Mouse (Mus musculus) intestine, embryonic 15.5 days (tissue): ENCODE measurements around the gene Chst15. TPM values are rescaled to one million over a fixed set of nuclear protein-coding genes. Genes with fewer than 3 reads are reported as not detected.

Source experiments
- ATAC-seq: fragments of 200-750 bp; cut with Nextera tagmentation; 2 replicates; pipeline ENCODE4 v1.8.0; 2017; ENCODE audit warnings: moderate TSS enrichment, moderate library complexity
- H3K27ac ChIP-seq: fragments of 300-500 bp; sonication (generic); 2 replicates; pipeline ENCODE4 v1.5.1; 2015; ENCODE audit warnings: mild to moderate bottlenecking, inconsistent platforms
- H3K27me3 ChIP-seq: fragments of 300-500 bp; sonication (generic); replicated peaks from 2 replicates; pipeline ENCODE4 v1.6.1; 2015; ENCODE audit warnings: inconsistent platforms
- H3K36me3 ChIP-seq: fragments of 300-500 bp; sonication (generic); 2 replicates; pipeline ENCODE4 v1.6.1; 2015; ENCODE audit warnings: inconsistent platforms
- H3K4me1 ChIP-seq: fragments of 300-500 bp; sonication (generic); replicated peaks from 2 replicates; pipeline ENCODE4 v1.6.1; 2015; ENCODE audit warnings: inconsistent platforms
- H3K4me2 ChIP-seq: fragments of 300-500 bp; sonication (generic); replicated peaks from 2 replicates; pipeline ENCODE4 v1.6.1; 2015; ENCODE audit warnings: mild to moderate bottlenecking, inconsistent platforms
- H3K4me3 ChIP-seq: fragments of 300-500 bp; sonication (generic); replicated peaks from 2 replicates; pipeline ENCODE4 v1.5.1; 2015; ENCODE audit warnings: inconsistent platforms
- H3K9ac ChIP-seq: fragments of 300-500 bp; sonication (generic); 2 replicates; pipeline ENCODE4 v1.6.1; 2015; ENCODE audit warnings: inconsistent platforms
- H3K9me3 ChIP-seq: fragments of 300-500 bp; sonication (generic); 2 replicates; pipeline ENCODE4 v1.6.1; 2016; ENCODE audit warnings: inconsistent platforms
- WGBS: fragments of 180-500 bp; shearing (Covaris S2); methylation state at CpG from one replicate; pipeline ENCODE4 v1.1.7; 2015; 5-methylcytosine and 5-hydroxymethylcytosine counted together
- polyA plus RNA-seq: library from polyadenylated mRNA; unstranded; fragments of >200 nt; fragmentation: Nextera tagmentation; extraction: Ambion mirVana; gene quantifications from 2 replicates; pipeline ENCODE4 v1.2.1, GENCODE M21; 2015

The Chst15 gene
- polyA plus RNA-seq, 1 experiment from 2014 or later, result 23.1 TPM

GRCm38 (mm10) chr7:132227075-132227640 is 89.9 kb downstream of the Chst15 start:
- H3K4me1 ChIP-seq, result no peaks in the 10 kb centered on the region; the same call in 1 of the 2 replicates
- peak; percentile 24; the same call in 1 of the 2 replicates for ATAC-seq
- 78% methylated on average over 8 of the region's 8 CpGs for WGBS
- H3K27me3 ChIP-seq, result no peaks in the 10 kb centered on the region
- H3K4me3 ChIP-seq, result no peak overlapping the region
- H3K4me2 ChIP-seq, result no peak overlapping the region
- H3K36me3 ChIP-seq, result no peaks in the 10 kb centered on the region
- no peak overlapping the region for H3K9ac ChIP-seq
- peak overlapping the region; percentile 19; the same call in 1 of the 2 replicates for H3K27ac ChIP-seq
- H3K9me3 ChIP-seq, result no peaks in the 10 kb centered on the region

DNA sequence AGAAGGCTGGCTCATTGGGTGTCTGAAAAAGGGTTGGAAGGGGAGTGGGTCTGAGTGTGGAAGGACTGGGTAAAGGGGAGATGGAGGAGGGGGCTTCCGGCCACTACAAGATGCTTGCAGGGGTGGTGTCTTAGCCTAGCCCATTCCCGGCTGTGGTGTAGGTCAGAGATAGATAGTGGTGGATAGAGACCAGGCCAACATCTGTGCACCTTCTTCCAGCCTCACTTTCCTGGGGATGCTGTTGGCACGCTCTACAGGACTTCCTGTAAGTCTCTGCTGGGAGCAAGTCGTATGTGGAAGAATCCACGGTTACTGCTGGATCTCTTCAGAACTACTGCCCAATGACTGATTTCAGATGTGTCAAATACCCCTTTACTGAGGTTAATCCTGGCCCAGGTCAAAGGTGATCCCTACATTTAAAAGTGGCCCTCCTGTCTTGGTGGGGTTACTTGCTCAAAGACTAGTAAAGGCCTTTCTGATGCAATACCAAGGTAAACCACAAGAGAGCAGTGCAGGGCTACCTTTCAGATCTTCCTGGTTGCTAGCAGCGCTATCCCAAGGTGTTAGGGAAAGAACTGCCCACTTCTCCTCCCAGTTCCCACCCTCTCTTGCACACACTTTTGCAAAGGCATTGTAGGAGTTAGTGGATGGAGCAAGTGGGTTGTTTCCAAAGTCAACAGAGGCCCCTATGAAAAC is 90.5 kb downstream of the Chst15 start:
- Histone ChIP-seq H3K4me3 (no peak overlapping the region), H3K4me2 (no peak overlapping the region), H3K27me3 (no peaks in the 10 kb centered on the region), H3K36me3 (no peaks in the 10 kb centered on the region), H3K27ac (0 out of 2 replicates have a peak overlapping the region, but pooled peaks have one; percentile 19), H3K9ac (no peak overlapping the region), H3K4me1 (no peaks in the 10 kb centered on the region; the same call in 1 of the 2 replicates), H3K9me3 (no peaks in the 10 kb centered on the region)
- ATAC-seq, result peak; percentile 71
- WGBS, result 59% methylated on average over 6 of the region's 6 CpGs

GRCm38 (mm10) chr7:132223452-132224141 is 93.4 kb downstream of the Chst15 start:
- H3K36me3 ChIP-seq, result no peaks in the 10 kb centered on the region
- 39% methylated on average over 10 of the region's 10 CpGs for WGBS
- no peak overlapping the region for H3K4me3 ChIP-seq
- no peaks in the 10 kb centered on the region for H3K27me3 ChIP-seq
- no peaks in the 10 kb centered on the region for H3K9me3 ChIP-seq
- H3K27ac ChIP-seq, result no peak overlapping the region
- H3K9ac ChIP-seq, result no peak overlapping the region
- no peaks in the 10 kb centered on the region; the same call in 1 of the 2 replicates for H3K4me1 ChIP-seq
- ATAC-seq, result no peak
- H3K4me2 ChIP-seq, result no peak overlapping the region

GRCm38 (mm10) chr7:132214031-132214430 is 103.0 kb downstream of the Chst15 start:
- no peaks in the 10 kb centered on the region for H3K9me3 ChIP-seq
- no peak for ATAC-seq
- no peaks in the 10 kb centered on the region for H3K36me3 ChIP-seq
- no peak overlapping the region for H3K27ac ChIP-seq
- no peak overlapping the region for H3K4me2 ChIP-seq
- WGBS, result 77% methylated on average over 10 of the region's 10 CpGs
- H3K4me1 ChIP-seq, result no peaks in the 10 kb centered on the region
- H3K9ac ChIP-seq, result no peak overlapping the region
- no peaks in the 10 kb centered on the region for H3K27me3 ChIP-seq
- no peak overlapping the region for H3K4me3 ChIP-seq

- Histone ChIP-seq H3K4me1 (no peaks in the 10 kb centered on the region), H3K9ac (no peak overlapping the region), H3K27me3 (no peaks in the 10 kb centered on the region), H3K4me3 (no peak overlapping the region), H3K27ac (no peak overlapping the region), H3K9me3 (no peaks in the 10 kb centered on the region), H3K4me2 (no peak overlapping the region), H3K36me3 (no peaks in the 10 kb centered on the region)
- 6% methylated on average over 8 of the region's 8 CpGs for WGBS
- ATAC-seq, result peak; percentile 63; the same call in 1 of the 2 replicates
Measured at GRCm38 (mm10) chr7:132213460-132213859, 103.6 kb downstream of the Chst15 start.

DNA sequence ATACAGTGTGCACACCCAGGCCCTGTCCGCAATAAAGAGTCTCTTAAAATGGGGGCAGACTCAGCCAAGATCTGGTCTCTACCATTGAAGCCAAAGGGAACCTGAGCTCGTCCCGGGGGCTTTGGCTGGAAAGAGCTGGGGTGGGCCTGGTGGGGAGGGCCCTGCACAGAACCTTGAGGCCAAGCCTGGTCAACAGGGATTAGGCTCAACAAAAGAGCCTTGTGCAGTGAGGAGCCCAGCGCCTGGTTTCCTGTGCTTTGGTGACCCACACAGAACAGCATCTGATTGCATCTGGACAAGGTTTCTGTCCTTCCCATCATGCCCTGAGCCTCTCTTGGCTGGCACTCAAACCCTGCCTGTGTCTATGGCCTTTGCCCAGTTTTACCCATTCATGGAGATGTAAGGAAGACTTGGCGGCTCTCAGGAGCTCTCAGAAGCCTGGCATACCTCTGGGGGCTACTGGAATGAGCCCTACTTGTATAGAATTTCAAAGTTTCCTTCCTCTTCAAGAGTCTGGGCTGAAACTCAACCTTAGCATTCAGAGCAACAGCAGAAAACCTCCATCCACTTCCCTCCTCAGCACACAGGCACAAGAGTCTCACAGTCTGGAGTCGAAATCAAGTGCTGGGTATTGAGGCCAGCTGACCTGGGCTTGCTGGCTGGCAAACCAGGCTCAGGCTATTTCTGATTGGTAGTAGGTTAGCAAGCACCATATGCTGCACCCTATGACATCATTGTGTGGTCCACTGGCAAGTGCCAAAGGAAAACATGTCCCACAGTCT is 104.9 kb downstream of the Chst15 start:
- H3K4me2 ChIP-seq, result no peak overlapping the region
- no peak for ATAC-seq
- H3K9ac ChIP-seq, result no peak overlapping the region
- no peaks in the 10 kb centered on the region for H3K27me3 ChIP-seq
- no peaks in the 10 kb centered on the region for H3K4me1 ChIP-seq
- no peak overlapping the region for H3K4me3 ChIP-seq
- H3K36me3 ChIP-seq, result no peaks in the 10 kb centered on the region
- H3K27ac ChIP-seq, result no peak overlapping the region
- no peaks in the 10 kb centered on the region for H3K9me3 ChIP-seq
- 75% methylated on average over 6 of the region's 6 CpGs for WGBS

GRCm38 (mm10) chr7:132210616-132211015 is 106.4 kb downstream of the Chst15 start:
- no peak overlapping the region for H3K27ac ChIP-seq
- ATAC-seq, result no peak
- H3K27me3 ChIP-seq, result no peaks in the 10 kb centered on the region
- no peak overlapping the region for H3K4me2 ChIP-seq
- H3K9me3 ChIP-seq, result no peaks in the 10 kb centered on the region
- no peaks in the 10 kb centered on the region for H3K4me1 ChIP-seq
- H3K4me3 ChIP-seq, result no peak overlapping the region
- no peaks in the 10 kb centered on the region for H3K36me3 ChIP-seq
- H3K9ac ChIP-seq, result no peak overlapping the region
- 80% methylated on average over 5 of the region's 5 CpGs for WGBS

- H3K4me1 ChIP-seq, result no peaks in the 10 kb centered on the region
- H3K9me3 ChIP-seq, result no peaks in the 10 kb centered on the region
- no peak overlapping the region for H3K4me3 ChIP-seq
- no peaks in the 10 kb centered on the region for H3K27me3 ChIP-seq
- H3K9ac ChIP-seq, result no peak overlapping the region
- H3K36me3 ChIP-seq, result no peaks in the 10 kb centered on the region
- no peak for ATAC-seq
- H3K27ac ChIP-seq, result no peak overlapping the region
- 81% methylated on average over 9 of the region's 9 CpGs for WGBS
- H3K4me2 ChIP-seq, result no peak overlapping the region
Measured at GRCm38 (mm10) chr7:132208946-132209651, 107.9 kb downstream of the Chst15 start.

GRCm38 (mm10) chr7:132204073-132204612 is 112.9 kb downstream of the Chst15 start:
- Histone ChIP-seq H3K4me3 (no peak overlapping the region), H3K4me1 (no peaks in the 10 kb centered on the region), H3K9ac (no peak overlapping the region), H3K4me2 (no peak overlapping the region), H3K9me3 (no peaks in the 10 kb centered on the region), H3K27me3 (no peaks in the 10 kb centered on the region), H3K27ac (no peak overlapping the region), H3K36me3 (no peaks in the 10 kb centered on the region)
- no peak for ATAC-seq
- WGBS, result 11% methylated on average over 1 of the region's 1 CpGs

DNA sequence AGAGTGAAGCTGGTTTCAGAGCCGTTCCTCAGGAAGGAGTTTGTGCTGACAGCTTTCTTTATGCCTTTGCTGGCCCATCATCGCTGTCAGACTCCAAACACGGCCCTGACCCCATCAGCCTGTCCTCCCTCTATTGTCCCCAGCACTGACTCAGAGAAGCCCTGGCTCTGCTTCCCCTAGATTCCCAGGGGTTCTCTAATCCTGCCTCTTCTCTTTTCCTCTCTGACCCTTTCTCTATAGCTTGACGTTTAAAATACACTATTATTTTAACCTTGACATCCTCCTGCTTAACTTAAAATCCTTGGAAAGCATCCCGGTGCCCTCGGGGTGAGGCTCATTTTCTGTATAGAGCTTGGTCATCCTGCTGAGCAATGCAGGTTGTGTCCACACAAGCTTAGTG is 117.3 kb downstream of the Chst15 start:
- H3K4me1 ChIP-seq, result no peaks in the 10 kb centered on the region
- 41% methylated on average over 6 of the region's 6 CpGs for WGBS
- no peak for ATAC-seq

GRCm38 (mm10) chr7:132198806-132199205 is 118.2 kb downstream of the Chst15 start:
- H3K9me3 ChIP-seq, result no peaks in the 10 kb centered on the region
- no peak for ATAC-seq
- H3K36me3 ChIP-seq, result no peaks in the 10 kb centered on the region
- no peak overlapping the region for H3K27ac ChIP-seq
- no peaks in the 10 kb centered on the region for H3K4me1 ChIP-seq
- no peak overlapping the region for H3K4me3 ChIP-seq
- H3K4me2 ChIP-seq, result no peak overlapping the region
- no peak overlapping the region for H3K9ac ChIP-seq
- no peaks in the 10 kb centered on the region for H3K27me3 ChIP-seq
- WGBS, result 76% methylated on average over 1 of the region's 1 CpGs

More for the DNA sequence above, 117.3 kb downstream of the Chst15 start:
- H3K27me3 ChIP-seq, result no peaks in the 10 kb centered on the region
- no peak overlapping the region for H3K27ac ChIP-seq
- no peak overlapping the region for H3K9ac ChIP-seq
- no peaks in the 10 kb centered on the region for H3K36me3 ChIP-seq
- H3K9me3 ChIP-seq, result no peaks in the 10 kb centered on the region
- no peak overlapping the region for H3K4me2 ChIP-seq
- no peak overlapping the region for H3K4me3 ChIP-seq
